Mouse (Mus musculus): ENCODE measurements around the gene Gm4353. TPM values are rescaled to one million over a fixed set of nuclear protein-coding genes. Genes with fewer than 3 reads are reported as not detected.

Gm4353 gene
- 0.26 TPM for polyA plus RNA-seq (2014; fragmentation: Illumina TruSeq; extraction: RNeasy Lipid Tissue Mini Kit (QIAGEN cat#74804); ENCODE audit: low read depth, low replicate concordance)

DNA sequence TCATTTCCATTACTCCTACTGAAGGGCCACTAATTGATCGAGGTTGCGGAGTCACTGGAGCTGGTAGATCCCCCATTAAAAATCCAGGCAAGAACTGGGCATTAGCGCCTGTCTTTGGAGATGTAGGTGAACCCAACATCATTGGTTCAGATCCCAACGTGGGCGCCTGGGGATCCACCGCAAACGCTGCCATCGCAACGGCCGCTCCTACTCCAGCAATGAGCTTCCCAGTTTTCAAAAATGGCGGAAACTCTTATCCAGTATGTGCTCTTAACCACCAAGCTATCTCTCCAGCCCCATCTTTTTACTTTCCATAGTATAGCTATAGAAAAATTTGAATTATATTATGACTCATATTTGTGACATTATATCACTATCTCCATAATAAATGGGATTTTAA lies at the start of gene Gm4353:
Gm4353 (minus strand) TSS at position 270 of the 400 bp plus-strand sequence.

DNA sequence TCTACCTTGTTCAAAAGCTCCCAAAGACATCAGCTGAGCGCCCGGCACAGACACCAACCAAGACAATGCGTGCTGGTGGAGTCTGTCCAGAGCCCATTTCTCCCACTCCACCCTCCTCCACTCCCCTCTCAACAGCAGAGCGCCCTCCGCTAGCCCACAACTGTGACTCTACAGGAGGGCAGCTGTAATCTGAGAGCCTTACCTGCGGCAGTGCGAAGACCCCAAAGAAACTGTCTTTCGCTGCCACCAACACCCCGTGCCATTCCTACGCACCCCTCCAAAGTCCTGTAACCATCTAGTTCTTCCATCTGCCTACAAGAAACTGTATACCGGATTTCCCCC lies 45.3 kb downstream of the Gm4353 start, which contains the start of gene 1110004F10Rik:
1110004F10Rik (plus strand) TSS at position 202 of the 342 bp plus-strand sequence.

DNA sequence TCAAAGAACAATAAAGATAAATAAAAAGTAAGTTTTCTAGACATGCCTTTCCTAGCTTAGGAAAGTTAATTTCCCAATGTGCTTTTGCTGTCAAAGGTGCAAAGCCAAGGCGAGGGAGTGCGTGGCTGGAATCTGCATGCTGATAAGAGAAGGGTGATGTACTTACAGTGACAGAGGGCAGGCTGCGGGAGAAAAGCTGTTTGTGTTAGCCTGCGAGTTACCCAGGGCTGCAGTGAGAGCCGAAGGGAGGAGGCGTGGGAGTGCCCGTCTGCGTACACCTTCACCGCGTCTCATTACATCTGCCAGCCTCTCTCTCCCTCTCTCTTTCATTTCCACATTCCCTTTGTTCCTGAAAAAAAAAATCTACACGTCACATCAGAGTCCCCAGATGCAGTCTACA lies 45.9 kb downstream of the Gm4353 start, which contains the start of gene Sox6:
Sox6 (minus strand) TSS at position 286 of the 400 bp plus-strand sequence.

Other genes starting within 250 kb of the Gm4353 start
- 7.3 TPM for gene Sox6, start 45.8 kb downstream of the Gm4353 start, polyA plus RNA-seq (2014; fragmentation: Illumina TruSeq; extraction: RNeasy Lipid Tissue Mini Kit (QIAGEN cat#74804); ENCODE audit: low read depth, low replicate concordance)
- 84.3 TPM for gene 1110004F10Rik, start 45.2 kb downstream of the Gm4353 start, polyA plus RNA-seq (2014; fragmentation: Illumina TruSeq; extraction: RNeasy Lipid Tissue Mini Kit (QIAGEN cat#74804); ENCODE audit: low read depth, low replicate concordance)
- 1.2 TPM for gene Plekha7, start 223.7 kb upstream of the Gm4353 start, polyA plus RNA-seq (2014; fragmentation: Illumina TruSeq; extraction: RNeasy Lipid Tissue Mini Kit (QIAGEN cat#74804); ENCODE audit: low read depth, low replicate concordance)
- 374 TPM for gene Rps13, start 249.6 kb upstream of the Gm4353 start, polyA plus RNA-seq (2014; fragmentation: Illumina TruSeq; extraction: RNeasy Lipid Tissue Mini Kit (QIAGEN cat#74804); ENCODE audit: low read depth, low replicate concordance)